Mouse (Mus musculus) stomach, embryonic 16.5 days (tissue): ENCODE data around the gene Tead2. TPM values are rescaled to one million over a fixed set of nuclear protein-coding genes. Genes with fewer than 3 reads are reported as not detected.

Experiments used
- ATAC-seq: fragments of 200-750 bp; cut with Nextera tagmentation; 2 replicates; pipeline ENCODE4 v1.8.0; 2017; ENCODE audit warnings: moderate number of reproducible peaks, moderate TSS enrichment; ENCODE audit not compliant: insufficient read depth, low FRiP score
- H3K27ac ChIP-seq: fragments of 300-500 bp; sonication (generic); 2 replicates; pipeline ENCODE4 v1.5.1; 2014; ENCODE audit warnings: low read length
- H3K27me3 ChIP-seq: fragments of 300-500 bp; sonication (generic); 2 replicates; pipeline ENCODE4 v1.6.1; 2014; ENCODE audit warnings: low read length, control low read depth, mixed read lengths; ENCODE audit not compliant: control insufficient read depth, insufficient read depth
- H3K36me3 ChIP-seq: fragments of 300-500 bp; sonication (generic); 2 replicates; pipeline ENCODE4 v1.6.1; 2014; ENCODE audit warnings: low read length; ENCODE audit not compliant: control insufficient read depth, insufficient read depth
- H3K4me1 ChIP-seq: fragments of 300-500 bp; sonication (generic); 2 replicates; pipeline ENCODE4 v1.6.1; 2014; ENCODE audit warnings: low read length, control low read depth, mixed read lengths; ENCODE audit not compliant: control insufficient read depth, insufficient read depth
- H3K4me2 ChIP-seq: fragments of 300-500 bp; sonication (generic); 2 replicates; pipeline ENCODE4 v1.6.1; 2014; ENCODE audit warnings: low read depth, low read length, mixed read lengths
- H3K4me3 ChIP-seq: fragments of 300-500 bp; sonication (generic); replicated peaks from 2 replicates; pipeline ENCODE4 v1.5.1; 2014; ENCODE audit warnings: mild to moderate bottlenecking, low read length
- H3K9ac ChIP-seq: fragments of 300-500 bp; sonication (generic); 2 replicates; pipeline ENCODE4 v1.6.1; 2014; ENCODE audit warnings: low read length
- H3K9me3 ChIP-seq: fragments of 300-500 bp; sonication (generic); replicated peaks from 2 replicates; pipeline ENCODE4 v1.6.1; 2016; ENCODE audit warnings: low read length, control low read depth; ENCODE audit not compliant: control insufficient read depth
- WGBS: fragments of 180-500 bp; shearing (Covaris S2); extraction: QIAGEN DNeasy Blood & Tissue Kit; methylation state at CpG from one replicate; pipeline ENCODE4 v1.1.7; 2014; 5-methylcytosine and 5-hydroxymethylcytosine counted together
- polyA plus RNA-seq: library from polyadenylated mRNA; unstranded; fragments of >200 nt; fragmentation: Nextera tagmentation; extraction: Ambion mirVana; gene quantifications from 2 replicates; pipeline ENCODE4 v1.2.1, GENCODE M21; 2015

The Tead2 gene
- polyA plus RNA-seq, 1 experiment from 2014 or later, result 93.9 TPM

DNA sequence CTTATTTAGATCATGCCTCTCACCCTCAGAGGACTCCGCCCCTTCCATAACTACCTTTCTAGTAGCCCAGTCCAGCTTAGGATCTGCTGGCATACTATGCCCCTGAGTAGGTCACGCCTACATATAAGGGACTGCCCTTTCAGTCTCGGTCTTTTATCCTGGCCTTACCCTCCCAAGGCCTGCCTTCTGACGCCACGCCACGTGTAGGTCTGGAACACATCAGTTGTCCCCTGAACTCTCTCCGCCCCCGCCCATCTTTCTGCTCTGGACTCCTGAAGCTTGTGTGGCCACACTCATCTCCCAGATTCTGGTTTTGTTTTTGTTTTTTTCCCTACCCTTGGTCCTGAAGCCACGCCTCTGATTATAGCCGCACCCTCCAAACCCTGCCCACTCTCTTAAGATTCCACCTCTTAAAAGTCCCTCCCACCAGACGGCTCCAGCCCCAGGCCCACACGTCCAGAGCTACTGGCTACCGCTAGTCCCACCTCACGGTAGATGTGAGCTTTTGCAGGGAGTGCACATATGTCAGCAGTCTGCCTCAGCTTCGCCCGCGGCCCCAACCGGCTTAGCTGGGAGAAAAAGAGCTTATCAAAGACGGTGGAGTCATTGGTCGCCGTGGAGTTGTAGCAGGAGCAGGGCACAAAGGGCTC lies 19.5 kb downstream of the Tead2 start:
- H3K9ac ChIP-seq, result peak overlapping the region; percentile 62
- peak overlapping the region; percentile 28 for H3K4me3 ChIP-seq
- peaks cover 8% of the 10 kb centered on the region for H3K27me3 ChIP-seq
- peak overlapping the region; percentile 43; the same call in 1 of the 2 replicates for H3K27ac ChIP-seq
- H3K4me1 ChIP-seq, result peaks cover 23% of the 10 kb centered on the region
- peak; percentile 69 for ATAC-seq
- 6% methylated on average over 21 of the region's 21 CpGs for WGBS
- H3K4me2 ChIP-seq, result peak overlapping the region; percentile 51
- H3K9me3 ChIP-seq, result no peaks in the 10 kb centered on the region
- H3K36me3 ChIP-seq, result peaks cover 3% of the 10 kb centered on the region; the same call in 1 of the 2 replicates

DNA sequence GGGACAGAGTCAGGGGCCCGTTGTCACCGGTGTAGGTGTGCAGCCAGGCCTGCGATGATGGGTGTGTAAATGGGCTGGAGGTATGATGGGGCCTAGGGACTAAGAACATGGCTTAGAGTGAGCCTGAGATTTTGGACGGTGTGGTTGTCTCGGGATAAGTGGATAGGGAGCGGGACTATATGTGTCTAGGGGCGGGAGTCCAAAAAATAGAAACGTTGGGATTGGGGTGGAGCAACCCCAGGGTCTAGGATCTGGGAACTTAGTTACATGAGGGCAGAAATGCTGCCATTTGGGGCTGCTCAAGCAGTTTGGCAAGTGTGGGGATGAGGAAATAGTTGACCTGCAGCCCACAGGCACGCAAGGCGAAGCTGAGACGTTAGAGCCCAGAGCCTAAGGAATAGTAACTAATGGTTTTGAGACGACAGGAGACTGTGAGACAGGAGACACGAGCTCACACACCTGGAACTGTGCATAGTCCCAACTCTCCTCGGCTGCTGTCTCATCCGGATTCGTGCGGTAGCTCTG lies 20.2 kb downstream of the Tead2 start:
- H3K4me3 ChIP-seq, result peak overlapping the region; percentile 28
- peaks cover 3% of the 10 kb centered on the region; the same call in 1 of the 2 replicates for H3K36me3 ChIP-seq
- no peak overlapping the region for H3K27ac ChIP-seq
- no peak; the same call in 1 of the 2 replicates for ATAC-seq
- peak overlapping the region; percentile 51 for H3K4me2 ChIP-seq
- 37% methylated on average over 17 of the region's 17 CpGs for WGBS
- peak overlapping the region; percentile 62 for H3K9ac ChIP-seq
- no peaks in the 10 kb centered on the region for H3K9me3 ChIP-seq
- H3K27me3 ChIP-seq, result peaks cover 8% of the 10 kb centered on the region
- H3K4me1 ChIP-seq, result peaks cover 23% of the 10 kb centered on the region

DNA sequence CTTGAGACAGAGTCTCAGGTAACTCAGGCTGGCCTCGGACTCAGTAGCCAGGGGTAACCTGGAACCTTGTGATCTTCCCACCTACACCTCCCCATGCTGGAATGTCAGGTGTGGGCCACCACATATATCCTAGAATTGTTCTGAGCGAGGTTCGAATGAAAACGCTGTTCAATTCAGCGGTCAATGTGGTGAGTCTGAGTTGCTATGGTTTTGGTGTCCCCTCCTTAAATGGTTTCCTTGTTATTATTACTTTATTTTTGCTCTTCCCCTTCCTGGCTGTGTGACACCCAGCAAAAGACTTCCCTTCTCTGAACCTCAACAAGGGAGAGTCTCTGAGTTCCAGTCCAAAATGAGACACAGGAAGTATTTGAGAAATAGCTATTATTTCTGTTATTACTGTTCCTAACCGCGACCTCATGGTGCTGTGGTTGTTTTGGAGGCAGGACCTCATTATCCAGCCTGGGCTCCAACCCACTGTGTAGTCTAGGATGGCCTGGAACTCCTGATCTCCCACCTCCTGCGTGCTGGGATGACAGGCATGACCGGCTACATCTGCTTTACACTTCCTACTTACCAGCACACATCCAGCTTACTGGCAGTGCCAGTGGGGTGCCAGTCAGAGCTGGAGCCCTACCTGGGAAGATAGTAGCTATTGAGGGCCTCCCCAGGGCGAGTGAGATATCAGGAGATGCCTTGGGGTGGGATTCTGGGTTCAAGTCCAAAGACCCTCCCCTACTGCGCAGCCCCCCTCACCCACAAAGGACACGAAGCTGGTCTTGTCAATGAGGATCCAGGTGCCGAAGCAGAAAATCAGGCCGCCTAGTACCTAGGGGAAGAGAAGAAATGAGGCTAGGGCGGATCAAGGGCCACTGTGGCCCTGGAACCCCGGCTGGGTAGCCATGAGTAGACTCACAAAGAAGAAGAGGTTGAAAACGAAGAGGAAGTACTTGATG lies 22.5 kb downstream of the Tead2 start:
- no peak for ATAC-seq
- H3K4me2 ChIP-seq, result no peak overlapping the region
- no peaks in the 10 kb centered on the region for H3K36me3 ChIP-seq
- no peak overlapping the region for H3K4me3 ChIP-seq
- H3K4me1 ChIP-seq, result peaks cover 28% of the 10 kb centered on the region
- peak overlapping the region; percentile 26; the same call in 1 of the 2 replicates for H3K27ac ChIP-seq
- peaks cover 13% of the 10 kb centered on the region for H3K27me3 ChIP-seq
- WGBS, result 71% methylated on average over 17 of the region's 17 CpGs
- H3K9me3 ChIP-seq, result no peaks in the 10 kb centered on the region
- no peak overlapping the region for H3K9ac ChIP-seq

DNA sequence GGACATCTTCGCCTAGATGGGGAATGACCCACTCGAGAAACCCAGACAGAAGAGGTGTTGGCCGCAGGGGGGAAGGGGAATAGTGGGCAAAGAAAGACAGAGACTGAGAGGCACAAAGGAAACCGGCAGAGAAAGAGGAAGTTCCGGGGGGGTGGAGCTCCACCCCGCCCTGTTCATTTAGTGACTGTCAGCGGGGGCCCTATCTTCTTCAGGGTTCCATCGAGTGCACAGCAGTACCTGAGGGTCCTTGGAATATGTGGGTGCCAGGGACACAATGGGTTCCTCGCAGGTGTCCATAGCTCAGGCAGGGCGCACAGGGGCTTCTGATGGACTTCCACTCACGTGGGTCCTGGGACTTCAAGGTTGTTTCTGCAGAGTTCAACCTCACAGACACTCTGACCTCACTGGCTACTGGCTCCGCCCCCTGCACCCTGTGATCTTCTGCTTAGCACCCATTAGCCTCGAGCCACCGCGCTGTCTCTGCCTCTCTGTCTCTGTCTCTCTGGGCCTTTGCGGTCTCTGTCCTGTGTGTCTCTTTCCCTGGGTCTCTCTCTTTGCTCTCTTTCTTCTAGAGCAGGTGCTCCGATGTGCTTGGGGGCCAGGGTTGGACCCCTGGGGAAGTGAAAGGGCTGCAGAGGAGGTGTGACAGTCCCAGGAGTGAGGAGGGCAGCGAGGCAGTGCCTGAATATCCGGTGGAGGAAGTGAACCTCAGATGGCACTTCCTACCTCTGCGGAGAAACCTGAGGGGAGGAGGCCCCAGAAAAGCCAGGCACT lies 23.4 kb downstream of the Tead2 start, which contains the start of gene Cd37:
Gene Cd37 (minus strand): TSS at position 393 of the 774 bp plus-strand sequence.
- H3K4me2 ChIP-seq, result no peak within 1 kb of the TSS
- peak within 1 kb of the TSS; percentile 26; the same call in 1 of the 2 replicates for H3K27ac ChIP-seq
- H3K4me1 ChIP-seq, result peaks cover 22% of the 10 kb centered on the region

DNA sequence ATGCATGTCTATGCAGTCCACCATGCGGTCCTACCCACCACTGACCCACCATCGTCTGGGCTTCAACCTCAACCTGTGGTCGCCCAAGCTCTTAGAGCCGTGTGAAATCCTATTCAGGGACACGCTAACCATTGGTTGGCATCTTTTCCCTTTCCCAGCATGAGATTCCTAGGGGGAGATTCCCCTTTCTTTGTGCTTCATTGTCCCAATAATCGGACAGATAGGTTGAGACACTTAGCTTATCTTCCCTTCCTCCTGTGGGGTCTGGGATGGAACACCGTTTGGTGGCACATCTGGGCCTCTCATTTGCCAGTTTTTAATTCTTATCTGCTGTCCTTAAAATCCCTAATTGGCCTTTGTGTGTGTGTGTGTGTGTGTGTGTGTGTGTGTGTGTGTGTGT lies 24.6 kb downstream of the Tead2 start:
- Histone ChIP-seq H3K4me1 (peaks cover 13% of the 10 kb centered on the region), H3K4me2 (no peak overlapping the region), H3K36me3 (no peaks in the 10 kb centered on the region), H3K27me3 (peaks cover 13% of the 10 kb centered on the region), H3K9me3 (no peaks in the 10 kb centered on the region), H3K4me3 (no peak overlapping the region), H3K9ac (no peak overlapping the region), H3K27ac (no peak overlapping the region)
- ATAC-seq, result no peak
- 89% methylated on average over 7 of the region's 7 CpGs for WGBS

More for the DNA sequence above, 23.4 kb downstream of the Tead2 start, which contains the start of gene Cd37:
- peaks cover 13% of the 10 kb centered on the region for H3K27me3 ChIP-seq
- H3K9ac ChIP-seq, result no peak within 1 kb of the TSS
- H3K9me3 ChIP-seq, result no peaks in the 10 kb centered on the region
- no peaks in the 10 kb centered on the region for H3K36me3 ChIP-seq
- no peak within 1 kb of the TSS for H3K4me3 ChIP-seq
- ATAC-seq, result no peak
- WGBS, result 41% methylated on average over 20 of the region's 20 CpGs

DNA sequence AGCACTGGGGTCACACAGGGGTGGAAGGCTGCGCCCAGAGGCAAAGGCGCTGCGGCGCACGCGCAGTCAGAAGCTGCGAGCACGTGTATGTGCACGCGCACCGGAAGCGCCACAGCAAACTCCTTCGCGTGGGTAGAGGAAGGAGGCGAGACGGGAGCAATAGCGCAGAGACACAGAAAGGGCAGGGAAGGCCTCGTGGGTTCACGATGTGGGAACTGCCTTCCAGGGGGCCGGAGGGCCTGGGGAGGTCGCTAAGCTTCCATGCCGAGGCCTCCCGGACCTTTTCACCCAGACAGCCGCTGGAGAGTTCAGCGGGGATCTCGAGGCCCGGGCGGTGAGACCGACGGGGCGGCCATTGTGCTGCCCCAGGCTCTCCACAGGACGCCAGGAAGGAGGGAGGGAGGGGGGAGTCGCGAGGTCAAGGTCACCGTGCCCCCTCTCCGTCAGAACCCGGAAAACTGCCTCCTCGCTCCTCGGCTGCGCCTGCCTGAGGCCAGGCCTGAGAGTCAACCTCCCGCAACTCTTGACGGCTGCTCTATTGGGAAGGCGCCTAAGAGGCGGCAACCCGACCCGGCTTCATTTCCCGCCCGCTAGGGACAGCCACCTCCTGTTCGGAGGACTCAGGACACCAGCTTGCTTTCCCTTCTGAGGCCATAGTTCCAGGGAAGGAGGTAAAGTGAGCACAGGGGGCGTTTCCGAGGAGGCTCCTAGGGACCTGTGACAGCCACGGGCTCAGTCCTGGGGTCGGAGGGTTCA lies 25.3 kb downstream of the Tead2 start, which contains the start of gene Slc6a16:
Gene Slc6a16 (plus strand): TSS at position 453 of the 756 bp plus-strand sequence.
- no peaks in the 10 kb centered on the region for H3K36me3 ChIP-seq
- H3K4me1 ChIP-seq, result peaks cover 7% of the 10 kb centered on the region
- WGBS, result 16% methylated on average over 43 of the region's 53 CpGs
- peaks cover 13% of the 10 kb centered on the region for H3K27me3 ChIP-seq
- peak within 1 kb of the TSS; percentile 63 for H3K9ac ChIP-seq
- no peaks in the 10 kb centered on the region for H3K9me3 ChIP-seq
- H3K4me3 ChIP-seq, result peak within 1 kb of the TSS; percentile 25
- H3K27ac ChIP-seq, result no peak within 1 kb of the TSS
- H3K4me2 ChIP-seq, result peak within 1 kb of the TSS; percentile 56
- 0 out of 2 replicates have a peak, but pooled peaks have one; percentile 41 for ATAC-seq

DNA sequence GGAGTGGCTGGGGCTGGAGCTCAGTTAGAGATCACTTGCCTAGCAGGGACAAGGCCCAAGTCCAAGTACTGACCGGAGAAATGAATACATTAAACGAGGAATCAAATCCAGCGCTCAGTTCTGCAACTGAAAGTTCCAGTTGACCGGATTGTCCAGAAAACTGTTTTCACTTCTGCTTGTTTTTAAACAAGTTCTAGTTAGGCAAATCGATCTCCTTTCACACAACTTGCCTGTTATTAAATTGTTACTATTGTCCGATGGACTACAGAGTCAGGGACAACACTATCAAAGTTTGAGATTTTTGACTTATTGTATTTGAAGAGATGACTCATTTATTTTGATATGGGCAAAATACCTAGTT lies 25.8 kb downstream of the Tead2 start:
- H3K9me3 ChIP-seq, result no peaks in the 10 kb centered on the region
- H3K36me3 ChIP-seq, result no peaks in the 10 kb centered on the region
- ATAC-seq, result no peak
- peaks cover 5% of the 10 kb centered on the region; the same call in 1 of the 2 replicates for H3K4me1 ChIP-seq
- H3K27me3 ChIP-seq, result peaks cover 13% of the 10 kb centered on the region
- H3K27ac ChIP-seq, result no peak overlapping the region
- H3K4me2 ChIP-seq, result no peak overlapping the region
- peak overlapping the region; percentile 63 for H3K9ac ChIP-seq
- 87% methylated on average over 6 of the region's 6 CpGs for WGBS
- no peak overlapping the region for H3K4me3 ChIP-seq

DNA sequence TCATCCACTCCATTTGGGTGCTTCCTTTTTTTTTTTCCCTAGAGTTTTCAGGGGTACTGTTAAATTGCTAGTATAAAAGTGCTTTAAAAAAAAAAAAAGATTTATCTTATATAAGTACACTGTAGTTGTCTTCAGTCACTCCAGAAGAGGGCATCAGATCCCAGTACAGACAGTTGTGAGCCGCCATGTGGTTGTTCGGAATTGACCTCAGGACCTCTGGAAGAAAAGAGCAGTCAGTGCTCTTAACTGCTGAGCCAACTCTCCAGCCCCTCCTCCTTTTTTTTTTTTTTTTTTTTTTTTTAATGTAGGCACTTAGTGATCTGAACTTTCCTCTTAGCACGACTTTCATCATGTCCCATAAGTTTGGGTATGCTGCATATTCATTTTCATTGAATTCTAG lies 32.1 kb downstream of the Tead2 start:
- 36% methylated on average over 3 of the region's 3 CpGs for WGBS
- no peak for ATAC-seq
- H3K9ac ChIP-seq, result no peak overlapping the region
- H3K4me2 ChIP-seq, result no peak overlapping the region
- no peaks in the 10 kb centered on the region for H3K27me3 ChIP-seq
- H3K9me3 ChIP-seq, result no peaks in the 10 kb centered on the region
- H3K4me1 ChIP-seq, result no peaks in the 10 kb centered on the region
- H3K4me3 ChIP-seq, result no peak overlapping the region
- H3K36me3 ChIP-seq, result no peaks in the 10 kb centered on the region
- H3K27ac ChIP-seq, result no peak overlapping the region
